Mouse (Mus musculus) mouse embryonic stem cell (cell line): ENCODE measurements around the gene Lacc1.
"Not testable (repeated sequence)": the region's sequence is repeated elsewhere in the genome, so short reads cannot be mapped to it uniquely, and the experiment has no call there.

Source experiments
- in situ Hi-C, 2 experiments: fragments of 300-500 bp; cut with MboI; formaldehyde crosslinking; loops; 1 replicate in 1 of 2; 3 replicates in 1 of 2; pipeline ENCODE4 v1.14.3; 2019 to 2020; ENCODE audit warnings: low sequenced_read_pairs in 2 of 2, low pct_unique_long_range_greater_than_20kb in 1 of 2, mixed read lengths in 1 of 2; ENCODE audit not compliant: unreplicated experiment in 1 of 2

The Lacc1 gene

DNA sequence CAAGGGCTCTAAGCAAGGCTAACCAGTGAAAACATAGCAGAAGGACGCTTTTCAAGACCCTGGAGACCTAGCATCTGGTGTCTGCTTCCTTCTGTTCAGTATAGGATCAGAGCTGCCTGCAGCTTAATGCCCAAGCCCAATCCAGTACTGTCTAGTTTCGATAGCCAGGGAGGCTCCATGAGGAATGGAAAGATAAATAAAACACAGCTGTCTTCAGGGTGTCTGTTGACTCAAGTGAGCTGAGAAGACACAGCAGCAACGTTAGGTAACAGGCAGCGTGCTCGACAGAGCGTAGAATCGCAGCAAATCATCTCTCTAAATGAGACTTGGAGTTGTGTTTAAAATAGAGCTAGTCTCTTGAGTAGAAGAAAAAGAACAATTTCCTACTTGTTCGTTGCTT, 32.0 kb downstream of the Lacc1 start:
- in situ Hi-C loops, result loop anchor here (5.0 to 25.0 kb wide), 5 partner anchors 32 to 1142 kb away; no protein-coding TSS in a partner anchor

DNA sequence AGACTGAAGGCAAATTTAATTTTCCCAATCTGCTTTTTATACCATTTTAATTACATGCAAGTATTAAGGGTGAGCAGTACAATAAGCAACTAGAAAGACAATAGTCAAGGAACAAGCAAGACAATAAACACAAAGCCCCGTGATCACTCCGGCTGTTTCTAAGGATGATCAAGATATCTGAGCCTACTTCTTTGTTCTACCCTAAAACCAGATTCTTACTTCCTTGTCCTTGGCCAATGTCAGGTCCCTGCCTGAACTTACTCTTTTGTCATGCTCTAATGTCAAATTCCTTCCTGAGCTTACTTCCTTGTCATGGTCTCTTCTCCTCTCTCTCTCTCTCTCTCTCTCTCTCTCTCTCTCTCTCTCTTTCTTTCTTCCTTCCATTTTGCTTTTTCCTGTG, 46.4 kb downstream of the Lacc1 start:
- in situ Hi-C loops, result not testable (repeated sequence)

DNA sequence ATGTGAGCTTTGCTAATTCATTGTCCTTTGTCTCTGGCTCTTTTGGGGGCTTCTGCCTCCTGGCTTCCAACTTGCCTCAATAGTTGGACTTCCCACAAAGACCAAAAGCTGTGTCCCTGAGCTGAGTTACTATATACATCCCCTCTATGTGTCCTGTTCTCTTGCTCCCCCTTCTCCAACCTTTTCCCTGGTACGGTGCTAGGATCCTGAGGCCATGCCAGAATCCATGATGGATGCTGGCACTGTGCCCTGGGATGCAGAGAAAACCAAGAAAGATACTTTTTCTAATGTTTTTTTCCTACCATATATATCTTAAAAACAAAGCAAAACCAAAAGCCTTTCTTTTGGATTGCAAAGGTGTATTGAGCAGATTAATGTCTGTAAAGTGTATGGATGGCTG, 54.9 kb downstream of the Lacc1 start:
- in situ Hi-C loops, result no loop called here

DNA sequence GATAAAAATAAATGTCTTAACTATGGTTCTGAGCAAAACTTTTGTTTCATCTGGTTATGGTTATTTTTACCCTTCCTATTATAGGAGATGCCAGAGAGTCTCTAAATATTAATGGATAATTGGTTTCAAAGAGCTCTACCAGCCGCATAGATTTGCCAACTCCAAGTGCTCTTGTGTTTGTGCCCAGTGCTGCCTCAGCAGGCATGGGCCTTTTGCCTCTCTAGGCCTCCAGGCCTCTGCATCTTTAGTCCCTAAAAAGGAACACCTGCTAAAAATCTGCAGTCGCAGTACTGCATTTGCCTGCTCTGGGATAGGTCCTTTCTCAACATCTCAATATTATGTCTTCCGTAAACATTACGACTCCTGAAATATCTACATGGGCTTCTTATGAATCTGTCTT, 55.5 kb downstream of the Lacc1 start:
- in situ Hi-C loops, result no loop called here

DNA sequence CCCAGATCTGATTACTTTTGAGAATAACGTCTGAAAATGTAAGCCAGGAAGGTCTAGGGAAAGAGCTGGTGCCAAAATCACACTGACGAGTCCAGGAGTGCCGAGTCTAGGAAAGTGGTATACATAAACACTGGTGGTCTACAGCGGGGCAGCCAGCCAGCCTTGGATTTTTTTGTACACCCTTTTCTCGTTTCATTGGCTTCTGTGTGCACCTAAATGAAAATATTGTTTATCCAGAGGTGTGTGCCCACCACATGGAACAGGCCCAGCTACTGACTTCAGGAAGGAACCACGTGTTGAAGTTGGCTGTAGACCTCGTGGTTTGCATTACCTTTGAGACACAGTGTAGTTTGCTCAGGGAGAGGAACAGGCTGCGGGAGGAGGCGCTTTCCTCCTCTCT, 57.1 kb downstream of the Lacc1 start:
- in situ Hi-C loops, result no loop called here
